Mouse (Mus musculus) intestine, embryonic 14.5 days (tissue): ENCODE data around the gene Eif3l. TPM values are rescaled to one million over a fixed set of nuclear protein-coding genes. Genes with fewer than 3 reads are reported as not detected.

Experiments used
- ATAC-seq: fragments of 200-750 bp; cut with Nextera tagmentation; replicated peaks from 2 replicates; pipeline ENCODE4 v1.8.0; 2017; ENCODE audit warnings: low read depth, moderate number of reproducible peaks, moderate TSS enrichment, moderate library complexity; ENCODE audit not compliant: low FRiP score, low TSS enrichment
- DNase-seq: peaks from one replicate; pipeline ENCODE4 v3.0.0-alpha.2; 2018; ENCODE audit warnings: low spot score
- H3K27ac ChIP-seq: fragments of 300-500 bp; sonication (generic); 2 replicates; pipeline ENCODE4 v1.5.1; 2014; ENCODE audit warnings: low read depth, mild to moderate bottlenecking, control low read depth
- H3K27me3 ChIP-seq: fragments of 300-500 bp; sonication (generic); replicated peaks from 2 replicates; pipeline ENCODE4 v1.6.1; 2014; ENCODE audit warnings: low read length, control low read depth; ENCODE audit not compliant: control insufficient read depth, insufficient read depth
- H3K36me3 ChIP-seq: fragments of 300-500 bp; sonication (generic); 2 replicates; pipeline ENCODE4 v1.6.1; 2014; ENCODE audit warnings: low read length, control low read depth; ENCODE audit not compliant: control insufficient read depth, insufficient read depth
- H3K4me1 ChIP-seq: fragments of 300-500 bp; sonication (generic); replicated peaks from 2 replicates; pipeline ENCODE4 v1.6.1; 2014; ENCODE audit warnings: low read length, control low read depth, mixed read lengths; ENCODE audit not compliant: control insufficient read depth, insufficient read depth
- H3K4me2 ChIP-seq: fragments of 300-500 bp; sonication (generic); 2 replicates; pipeline ENCODE4 v1.6.1; 2014; ENCODE audit warnings: low read length
- H3K4me3 ChIP-seq: fragments of 300-500 bp; sonication (generic); 2 replicates; pipeline ENCODE4 v1.5.1; 2014; ENCODE audit warnings: low read depth, low read length, control low read depth, mixed read lengths
- H3K9ac ChIP-seq: fragments of 300-500 bp; sonication (generic); 2 replicates; pipeline ENCODE4 v1.6.1; 2014; ENCODE audit warnings: mild to moderate bottlenecking, low read length
- H3K9me3 ChIP-seq: fragments of 300-500 bp; sonication (generic); 2 replicates; pipeline ENCODE4 v1.6.1; 2016; ENCODE audit warnings: low read length, control low read depth; ENCODE audit not compliant: control insufficient read depth
- WGBS: fragments of 180-500 bp; shearing (Covaris S2); extraction: QIAGEN DNeasy Blood & Tissue Kit; methylation state at CpG from one replicate; pipeline ENCODE4 v1.1.7; 2014; 5-methylcytosine and 5-hydroxymethylcytosine counted together
- polyA plus RNA-seq: library from polyadenylated mRNA; unstranded; fragments of >200 nt; fragmentation: Nextera tagmentation; extraction: Ambion mirVana; gene quantifications from 2 replicates; pipeline ENCODE4 v1.2.1, GENCODE M21; 2014

Gene Eif3l
- polyA plus RNA-seq, 1 experiment from 2014 or later: 244 TPM

DNA sequence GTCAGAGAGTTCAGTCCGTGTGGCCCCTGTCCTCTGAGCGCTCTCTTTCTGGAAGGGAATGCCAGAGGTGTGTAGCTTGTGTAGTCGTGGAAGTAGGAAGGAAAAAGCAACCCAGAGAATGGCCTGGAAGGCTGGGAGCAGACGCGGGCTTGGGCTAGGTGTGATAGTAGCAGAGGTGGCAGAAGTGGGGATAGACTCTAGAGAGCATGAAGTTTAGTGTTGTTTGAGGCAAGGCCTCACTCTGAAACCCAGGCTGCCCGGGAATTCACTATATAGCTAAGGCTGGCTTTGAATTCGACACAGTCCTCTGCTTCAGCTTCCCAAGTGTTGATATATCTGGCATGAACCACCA lies 66.6 kb downstream of the Eif3l start:
- DNase-seq: no peak
- no peaks in the 10 kb centered on the region for H3K9me3 ChIP-seq
- peak; percentile 10; the same call in 1 of the 2 replicates for ATAC-seq
- peak overlapping the region; percentile 98 for H3K4me3 ChIP-seq
- H3K36me3 ChIP-seq: peaks cover 27% of the 10 kb centered on the region
- 0 out of 2 replicates have a peak overlapping the region, but pooled peaks have one; percentile 27 for H3K27ac ChIP-seq
- no peaks in the 10 kb centered on the region for H3K27me3 ChIP-seq
- WGBS: 1% methylated on average over 7 of the region's 7 CpGs
- peak overlapping the region; percentile 74 for H3K9ac ChIP-seq
- H3K4me1 ChIP-seq: peaks cover 7% of the 10 kb centered on the region; the same call in 1 of the 2 replicates
- peak overlapping the region; percentile 69 for H3K4me2 ChIP-seq

- DNase-seq (no peak), ATAC-seq (no peak)
- Histone ChIP-seq H3K36me3 (peaks cover 40% of the 10 kb centered on the region), H3K9me3 (no peaks in the 10 kb centered on the region), H3K9ac (no peak overlapping the region), H3K27ac (no peak overlapping the region), H3K4me3 (no peak overlapping the region), H3K4me2 (no peak overlapping the region), H3K27me3 (no peaks in the 10 kb centered on the region), H3K4me1 (peaks cover 7% of the 10 kb centered on the region; the same call in 1 of the 2 replicates)
- WGBS: 83% methylated on average over 12 of the region's 12 CpGs
These were observed 68.3 kb downstream of the Eif3l start for GRCm38 (mm10) chr15:79143316-79143715.

Other genes starting within 250 kb of the Eif3l start
- gene Cdc42ep1, start 232.6 kb upstream of the Eif3l start, polyA plus RNA-seq: 44.9 and 45.7 TPM in 2 replicates
- gene Lgals2, start 219.7 kb upstream of the Eif3l start, polyA plus RNA-seq: 776 and 848 TPM in 2 replicates
- 38.1 and 44.4 TPM in 2 replicates for gene Gga1, start 198.0 kb upstream of the Eif3l start, polyA plus RNA-seq
- gene Gm49510, start 175.5 kb upstream of the Eif3l start, polyA plus RNA-seq: 0.62 and 0.86 TPM in 2 replicates
- 30.2 and 35.5 TPM in 2 replicates for gene Sh3bp1, start 175.4 kb upstream of the Eif3l start, polyA plus RNA-seq
- 16.3 and 17.5 TPM in 2 replicates for gene Pdxp, start 161.3 kb upstream of the Eif3l start, polyA plus RNA-seq
- 1,194 and 1,197 TPM in 2 replicates for gene Lgals1, start 148.5 kb upstream of the Eif3l start, polyA plus RNA-seq
- 46.0 and 53.5 TPM in 2 replicates for gene Nol12, start 140.2 kb upstream of the Eif3l start, polyA plus RNA-seq
- 49.0 and 52.2 TPM in 2 replicates for gene Triobp, start 127.5 kb upstream of the Eif3l start, polyA plus RNA-seq
- gene H1f0, start 46.7 kb upstream of the Eif3l start, polyA plus RNA-seq: 160 and 192 TPM in 2 replicates
- gene Galr3, start 33.3 kb upstream of the Eif3l start, polyA plus RNA-seq: 1.0 and 1.1 TPM in 2 replicates
- 49.4 and 50.0 TPM in 2 replicates for gene Ankrd54, start 12.3 kb upstream of the Eif3l start, polyA plus RNA-seq
- 9.3 and 9.9 TPM in 2 replicates for gene Micall1, start 33.7 kb downstream of the Eif3l start, polyA plus RNA-seq
- 398 and 414 TPM in 2 replicates for gene Polr2f, start 65.8 kb downstream of the Eif3l start, polyA plus RNA-seq
- gene 1700088E04Rik, start 66.1 kb downstream of the Eif3l start, polyA plus RNA-seq: 7.4 and 8.2 TPM in 2 replicates
- 17.2 TPM in 2 replicates for gene Sox10, start 90.1 kb downstream of the Eif3l start, polyA plus RNA-seq
- gene Pick1, start 154.0 kb downstream of the Eif3l start, polyA plus RNA-seq: 28.3 and 30.1 TPM in 2 replicates
- 0.30 and 0.58 TPM in 2 replicates for gene Gm49486, start 154.2 kb downstream of the Eif3l start, polyA plus RNA-seq
- gene Slc16a8, start 179.6 kb downstream of the Eif3l start, polyA plus RNA-seq: 0.13 and 0.19 TPM in 2 replicates
- gene Baiap2l2, start 210.4 kb downstream of the Eif3l start, polyA plus RNA-seq: 4.8 and 9.4 TPM in 2 replicates